Mouse (Mus musculus): Measurements from ENCODE around the gene Plb1.

Plb1 gene

GRCm38 (mm10) chr5:32232474-32232873 lies at the start of gene Plb1:
Gene Plb1 (plus strand): TSS chr5:32232708.
- no peak for TF ChIP-seq GATA4 (IDR thresholded peaks at IDR 0.05; ENCODE audit: insufficient replicate concordance, low read length)

DNA sequence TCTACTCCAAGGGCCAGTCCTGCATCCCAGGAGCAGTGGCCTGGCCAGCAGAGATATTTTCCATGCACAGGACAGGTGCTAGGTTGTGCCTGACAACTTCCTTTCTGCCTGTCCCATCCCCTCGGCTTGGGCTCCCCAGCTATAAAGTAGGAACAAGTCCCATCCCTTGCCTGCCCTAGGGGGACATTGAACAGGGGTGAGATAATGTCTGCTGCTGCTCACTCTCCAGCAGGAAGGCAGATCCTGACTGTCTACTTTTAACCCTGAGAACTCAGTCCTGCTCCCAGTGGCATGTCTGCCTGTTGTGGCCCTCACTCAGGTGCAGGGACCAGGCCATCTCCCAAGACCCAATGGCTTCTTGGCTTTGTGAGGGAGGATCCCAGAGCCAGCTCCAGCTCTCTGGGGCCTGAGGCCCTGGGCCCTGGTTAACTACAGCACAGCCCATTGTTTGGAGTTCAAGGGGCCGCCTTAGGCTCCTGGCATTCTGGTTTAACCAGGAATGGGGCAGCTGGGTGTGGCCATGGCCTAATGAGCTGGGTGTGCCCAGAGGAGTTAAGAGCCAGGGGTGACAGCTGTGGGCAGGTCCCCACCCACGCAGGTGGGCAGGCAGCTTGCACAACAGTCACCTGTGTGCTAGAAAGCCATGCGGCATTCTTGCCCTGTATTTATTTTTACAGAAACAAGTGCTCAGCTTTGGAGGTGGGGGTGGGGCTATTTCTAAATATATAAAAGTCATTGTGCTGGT lies 49.5 kb upstream of the Plb1 start:
- no peak for TF ChIP-seq GATA4 (IDR thresholded peaks at IDR 0.05; ENCODE audit: insufficient replicate concordance, low read length)

DNA sequence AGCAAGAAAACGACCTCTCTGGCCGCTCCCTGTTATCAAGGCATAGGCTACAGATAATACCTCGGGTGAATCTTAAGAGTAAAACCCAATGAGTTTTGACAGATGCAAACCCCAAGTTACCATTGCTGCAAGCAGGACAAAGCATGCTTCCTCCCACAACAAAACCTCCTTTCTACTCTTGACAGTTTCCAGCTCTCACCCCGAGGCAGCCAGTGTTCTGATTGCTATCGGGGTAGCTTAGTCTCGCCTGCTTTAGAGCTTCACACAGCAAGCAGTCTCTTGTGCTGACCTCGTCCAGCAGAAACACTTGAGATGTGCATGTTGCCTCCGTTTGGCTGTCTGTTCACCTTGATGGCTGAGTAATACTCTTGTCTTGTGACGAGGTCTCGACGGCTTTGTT lies 44.8 kb upstream of the Plb1 start:
- no peak for TF ChIP-seq GATA4 (IDR thresholded peaks at IDR 0.05; ENCODE audit: insufficient replicate concordance, low read length)

DNA sequence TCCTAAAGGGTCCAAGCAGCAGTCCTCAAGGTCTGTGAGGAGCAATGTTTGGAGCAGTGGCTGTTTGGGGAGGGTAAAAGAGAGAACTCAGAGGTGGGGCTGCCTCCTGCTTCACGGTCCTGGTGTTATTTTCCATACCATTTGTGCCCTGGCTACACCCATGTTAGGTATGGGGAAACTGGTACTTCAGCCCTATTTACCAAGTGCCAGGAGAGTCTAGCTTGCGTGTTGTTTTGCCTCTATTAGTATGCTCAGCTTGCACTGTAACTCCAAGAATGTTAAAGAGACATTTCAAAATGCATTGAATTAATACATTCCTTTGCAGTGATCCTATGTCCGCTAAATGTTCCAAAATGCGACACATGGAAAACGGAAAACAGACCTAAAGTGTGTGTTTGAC lies 41.2 kb upstream of the Plb1 start:
- TF ChIP-seq GATA4 (IDR thresholded peaks at IDR 0.05; ENCODE audit: insufficient replicate concordance, low read length), result no peak

- no peak for TF ChIP-seq GATA4 (IDR thresholded peaks at IDR 0.05; ENCODE audit: insufficient replicate concordance, low read length)
Observed at GRCm38 (mm10) chr5:32192016-32192845, 40.3 kb upstream of the Plb1 start.

DNA sequence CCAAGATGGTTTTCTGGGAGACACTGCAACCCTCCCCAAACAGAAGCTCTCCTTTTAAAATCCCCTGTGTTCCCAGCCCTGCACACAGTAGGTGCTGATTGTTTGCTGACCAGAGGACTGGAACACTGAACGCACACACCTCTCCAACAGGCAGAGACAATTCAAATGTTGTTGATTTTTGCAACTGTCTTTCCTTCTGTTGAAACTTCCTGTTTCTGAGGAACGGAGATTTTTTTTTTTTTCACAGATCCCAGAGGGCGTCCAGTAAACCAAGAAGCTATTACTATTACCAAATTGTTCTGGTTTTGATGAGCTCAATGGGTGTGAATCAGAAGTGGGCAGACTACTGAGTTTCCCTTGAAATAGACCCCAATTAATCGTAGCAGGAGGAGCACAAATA lies 38.3 kb upstream of the Plb1 start:
- no peak for TF ChIP-seq GATA4 (IDR thresholded peaks at IDR 0.05; ENCODE audit: insufficient replicate concordance, low read length)

- TF ChIP-seq GATA4 (IDR thresholded peaks at IDR 0.05; ENCODE audit: insufficient replicate concordance, low read length), result no peak
Observed at GRCm38 (mm10) chr5:32195857-32196609, 36.5 kb upstream of the Plb1 start.

DNA sequence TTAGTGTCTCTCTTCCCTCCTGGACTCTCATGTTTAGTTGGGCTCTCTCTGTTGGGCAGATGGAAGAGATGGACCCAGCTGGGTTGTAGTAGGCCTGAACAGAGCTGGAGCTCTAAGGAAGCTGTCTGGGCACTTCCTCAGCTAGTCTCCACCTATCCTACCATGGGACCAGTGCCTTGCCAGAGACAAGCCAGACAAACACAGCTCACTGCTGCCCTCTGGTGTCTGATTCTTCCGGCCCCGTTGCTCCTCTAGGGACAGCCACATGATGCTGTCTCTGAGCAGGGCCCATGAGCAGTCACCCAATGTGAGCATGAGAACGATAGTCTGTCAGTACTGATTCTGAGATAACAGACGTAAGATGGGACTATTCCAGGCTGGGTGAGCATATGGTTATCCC lies 34.8 kb upstream of the Plb1 start:
- TF ChIP-seq GATA4 (IDR thresholded peaks at IDR 0.05; ENCODE audit: insufficient replicate concordance, low read length), result no peak

- no peak for TF ChIP-seq GATA4 (IDR thresholded peaks at IDR 0.05; ENCODE audit: insufficient replicate concordance, low read length)
Observed at GRCm38 (mm10) chr5:32199136-32199535, 33.4 kb upstream of the Plb1 start.

DNA sequence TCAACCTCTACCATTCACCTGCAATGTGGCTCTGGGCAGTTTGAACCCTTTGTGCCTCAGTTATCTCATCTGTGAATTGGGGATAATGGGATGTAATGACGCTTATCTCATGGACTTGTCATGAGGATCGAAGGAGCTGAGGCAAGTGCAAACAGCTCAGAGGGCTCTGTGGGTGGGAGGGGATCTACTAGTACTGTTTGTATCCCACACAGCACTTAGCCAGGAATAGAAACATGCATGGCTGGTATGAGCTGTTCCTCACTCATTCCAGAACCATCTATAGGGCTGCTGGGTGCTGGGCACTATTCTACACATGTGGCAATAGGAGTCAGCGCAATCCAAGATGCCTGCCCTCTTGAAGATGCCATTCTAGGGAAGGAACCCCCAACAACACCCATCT lies 32.9 kb upstream of the Plb1 start:
- TF ChIP-seq GATA4 (IDR thresholded peaks at IDR 0.05; ENCODE audit: insufficient replicate concordance, low read length), result no peak

DNA sequence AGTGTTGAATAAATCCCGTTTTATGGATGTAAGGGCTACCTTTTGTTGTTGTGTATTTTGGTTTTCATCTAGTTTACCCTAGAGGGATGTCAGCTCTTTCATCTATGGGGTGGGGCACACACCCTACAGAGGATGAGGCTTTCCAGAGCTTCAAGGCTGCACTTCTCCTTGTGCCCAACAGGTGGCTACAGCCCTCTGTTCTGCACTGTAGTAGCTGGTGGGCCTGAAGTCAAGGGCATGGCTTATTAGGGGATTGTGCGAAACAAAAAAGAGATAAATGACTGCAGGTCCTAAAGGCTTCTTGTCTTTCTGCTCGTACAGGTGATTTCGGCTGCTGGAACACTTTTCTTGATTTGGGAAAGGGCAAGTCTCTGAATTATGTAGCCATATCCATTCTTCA lies 27.9 kb upstream of the Plb1 start:
- TF ChIP-seq GATA4 (IDR thresholded peaks at IDR 0.05; ENCODE audit: insufficient replicate concordance, low read length), result no peak

DNA sequence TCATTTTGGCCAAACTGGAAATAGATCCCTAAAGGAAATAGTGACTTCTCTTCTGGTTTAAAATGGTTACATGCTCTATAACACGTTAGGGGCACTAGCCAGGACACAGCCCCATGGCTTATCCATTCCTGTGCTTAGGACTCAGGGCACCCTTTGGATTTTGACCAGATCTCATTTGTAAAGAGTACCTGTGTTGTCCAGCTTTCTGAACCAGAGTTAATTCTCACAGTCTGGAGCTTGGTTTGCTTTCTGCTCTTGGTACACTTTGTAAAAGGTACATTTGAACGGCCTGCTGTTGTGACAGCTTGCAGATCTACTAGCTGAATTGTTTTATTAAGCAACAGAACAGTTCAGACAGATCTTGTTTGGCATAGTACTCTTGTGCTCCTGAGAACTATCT lies 25.8 kb upstream of the Plb1 start:
- TF ChIP-seq GATA4 (IDR thresholded peaks at IDR 0.05; ENCODE audit: insufficient replicate concordance, low read length), result no peak

GRCm38 (mm10) chr5:32208460-32208859 lies 24.0 kb upstream of the Plb1 start:
- TF ChIP-seq GATA4 (IDR thresholded peaks at IDR 0.05; ENCODE audit: insufficient replicate concordance, low read length), result no peak

DNA sequence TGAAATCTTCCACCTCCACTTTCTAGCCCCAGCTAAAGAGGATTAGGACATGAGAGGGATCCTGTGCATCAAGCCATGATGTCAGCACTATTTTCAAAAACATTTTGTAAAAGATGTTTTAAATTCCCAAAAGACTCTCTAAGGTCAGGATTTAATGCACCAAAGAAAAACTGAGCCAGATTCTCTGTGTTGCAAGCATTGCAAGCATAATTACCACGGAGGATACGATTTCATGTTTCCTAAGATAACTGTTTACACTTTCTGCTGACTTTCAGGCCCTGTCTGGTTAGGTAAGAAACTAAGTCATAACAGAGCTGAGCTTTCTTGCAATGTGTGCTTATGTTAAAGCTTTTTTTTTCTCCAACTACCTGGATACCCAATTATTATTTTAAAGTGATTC lies 21.5 kb upstream of the Plb1 start:
- no peak for TF ChIP-seq GATA4 (IDR thresholded peaks at IDR 0.05; ENCODE audit: insufficient replicate concordance, low read length)

DNA sequence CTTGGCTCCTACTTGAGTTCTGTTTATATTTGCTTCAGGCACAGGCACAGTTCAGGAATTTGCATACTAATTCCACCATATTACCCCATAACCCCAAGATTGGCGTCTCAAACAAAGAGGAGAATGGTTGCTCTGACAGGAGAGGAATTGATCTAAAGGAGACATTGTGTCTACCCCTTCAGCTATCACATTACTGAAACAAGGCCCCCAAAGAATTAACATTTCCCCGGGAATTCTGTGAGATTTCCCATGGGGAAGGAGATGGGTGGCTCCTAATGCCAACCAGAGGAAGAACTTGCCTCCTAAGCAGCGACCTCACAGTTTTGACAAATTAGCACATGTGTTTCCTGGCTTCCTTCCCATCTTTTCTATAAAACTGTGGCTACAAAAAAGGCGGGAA lies 18.8 kb upstream of the Plb1 start:
- no peak for TF ChIP-seq GATA4 (IDR thresholded peaks at IDR 0.05; ENCODE audit: insufficient replicate concordance, low read length)

DNA sequence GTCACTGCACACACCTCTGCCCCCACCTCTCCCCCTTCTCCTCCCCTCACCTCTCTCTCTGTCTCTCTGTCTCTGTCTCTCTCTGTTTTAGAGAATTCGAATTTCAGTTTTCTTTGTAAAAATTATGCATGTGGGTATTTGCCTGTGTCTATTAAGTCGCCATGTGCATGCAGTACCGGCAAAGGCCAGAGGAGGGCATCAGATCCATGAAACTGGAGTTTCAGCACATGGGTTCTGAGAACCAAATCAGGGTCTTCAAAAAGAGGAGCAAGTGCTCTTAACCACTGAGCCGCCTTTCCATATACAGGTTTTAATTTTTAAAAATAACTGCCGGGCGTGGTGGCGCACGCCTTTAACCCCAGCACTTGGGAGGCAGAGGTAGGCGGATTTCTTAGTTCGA lies 17.0 kb upstream of the Plb1 start:
- no peak for TF ChIP-seq GATA4 (IDR thresholded peaks at IDR 0.05; ENCODE audit: insufficient replicate concordance, low read length)

All from liver, adult (tissue).